Mouse (Mus musculus): ENCODE results near the gene Odf3l1. TPM values are rescaled to one million over a fixed set of nuclear protein-coding genes. Genes with fewer than 3 reads are reported as not detected.
A peak's percentile ranks its signal among the peaks of the same experiment; 100 is the strongest.
"Not testable (repeated sequence)": the region's sequence is repeated elsewhere in the genome, so short reads cannot be mapped to it uniquely, and the experiment has no call there.

Gene Odf3l1
- not detected in 2 replicates for polyA plus RNA-seq (2015; fragmentation: Nextera tagmentation; extraction: Ambion mirVana)

- Histone ChIP-seq H3K27ac (ENCODE audit: low read length) (no peak within 1 kb of the TSS), H3K9me3 (replicated peaks; ENCODE audit: control insufficient read depth, low read length) (no peaks in the 10 kb centered on the region), H3K27me3 (ENCODE audit: control insufficient read depth, insufficient read depth, low read depth, low read length) (peaks cover 17% of the 10 kb centered on the region), H3K36me3 (ENCODE audit: control insufficient read depth, insufficient read depth) (no peaks in the 10 kb centered on the region), H3K4me2 (ENCODE audit: low read depth, low read length) (peak within 1 kb of the TSS; percentile 33), H3K4me1 (ENCODE audit: control insufficient read depth, low read depth, low read length) (no peaks in the 10 kb centered on the region), H3K4me3 (ENCODE audit: low read depth, low read length) (peak within 1 kb of the TSS; percentile 24), H3K9ac (ENCODE audit: low read depth, low read length) (no peak within 1 kb of the TSS; the same call in 1 of the 2 replicates)
- no peak for ATAC-seq (ENCODE audit: low read depth)
- 14% methylated on average over 3 of the region's 3 CpGs for WGBS (ENCODE audit: insufficient replicate concordance)
Measured at GRCm38 (mm10) chr9:56864216-56864729, at the start of gene Odf3l1. Gene Odf3l1 (minus strand): TSS chr9:56864679.

GRCm38 (mm10) chr9:56913991-56914390 lies 49.5 kb upstream of the Odf3l1 start:
- Histone ChIP-seq H3K27me3 (ENCODE audit: control insufficient read depth, insufficient read depth, low read depth, low read length) (no peaks in the 10 kb centered on the region), H3K9ac (ENCODE audit: low read depth, low read length) (no peak overlapping the region), H3K9me3 (replicated peaks; ENCODE audit: control insufficient read depth, low read length) (no peaks in the 10 kb centered on the region), H3K27ac (ENCODE audit: low read length) (no peak overlapping the region), H3K4me1 (ENCODE audit: control insufficient read depth, low read depth, low read length) (no peaks in the 10 kb centered on the region; the same call in 1 of the 2 replicates), H3K36me3 (ENCODE audit: control insufficient read depth, insufficient read depth) (no peaks in the 10 kb centered on the region), H3K4me3 (ENCODE audit: low read depth, low read length) (no peak overlapping the region), H3K4me2 (ENCODE audit: low read depth, low read length) (no peak overlapping the region)
- 65% methylated on average over 9 of the region's 9 CpGs for WGBS (ENCODE audit: insufficient replicate concordance)
- ATAC-seq (ENCODE audit: low read depth) = no peak

GRCm38 (mm10) chr9:56911017-56911416 lies 46.5 kb upstream of the Odf3l1 start:
- peak; percentile 35; the same call in 1 of the 2 replicates for ATAC-seq (ENCODE audit: low read depth)
- no peaks in the 10 kb centered on the region; the same call in 1 of the 2 replicates for H3K4me1 ChIP-seq (ENCODE audit: control insufficient read depth, low read depth, low read length)
- WGBS (ENCODE audit: insufficient replicate concordance) = 39% methylated on average over 1 of the region's 1 CpGs
- no peak overlapping the region for H3K4me3 ChIP-seq (ENCODE audit: low read depth, low read length)
- H3K4me2 ChIP-seq (ENCODE audit: low read depth, low read length) = no peak overlapping the region
- no peaks in the 10 kb centered on the region for H3K9me3 ChIP-seq (replicated peaks; ENCODE audit: control insufficient read depth, low read length)
- no peaks in the 10 kb centered on the region for H3K36me3 ChIP-seq (ENCODE audit: control insufficient read depth, insufficient read depth)
- H3K27me3 ChIP-seq (ENCODE audit: control insufficient read depth, insufficient read depth, low read depth, low read length) = no peaks in the 10 kb centered on the region
- H3K27ac ChIP-seq (ENCODE audit: low read length) = no peak overlapping the region
- no peak overlapping the region for H3K9ac ChIP-seq (ENCODE audit: low read depth, low read length)

- not testable (repeated sequence) for H3K27ac ChIP-seq (ENCODE audit: low read length); H3K4me2 ChIP-seq (ENCODE audit: low read depth, low read length); H3K27me3 ChIP-seq (ENCODE audit: control insufficient read depth, insufficient read depth, low read depth, low read length); H3K36me3 ChIP-seq (ENCODE audit: control insufficient read depth, insufficient read depth); H3K4me3 ChIP-seq (ENCODE audit: low read depth, low read length); H3K9me3 ChIP-seq (replicated peaks; ENCODE audit: control insufficient read depth, low read length); H3K4me1 ChIP-seq (ENCODE audit: control insufficient read depth, low read depth, low read length); ATAC-seq (ENCODE audit: low read depth); H3K9ac ChIP-seq (ENCODE audit: low read depth, low read length)
- 29% methylated on average over 4 of the region's 4 CpGs for WGBS (ENCODE audit: insufficient replicate concordance)
Measured at GRCm38 (mm10) chr9:56909991-56910390, 45.5 kb upstream of the Odf3l1 start.

- Histone ChIP-seq H3K9ac (ENCODE audit: low read depth, low read length) (no peak overlapping the region), H3K27me3 (ENCODE audit: control insufficient read depth, insufficient read depth, low read depth, low read length) (no peaks in the 10 kb centered on the region), H3K9me3 (replicated peaks; ENCODE audit: control insufficient read depth, low read length) (no peaks in the 10 kb centered on the region), H3K4me1 (ENCODE audit: control insufficient read depth, low read depth, low read length) (no peaks in the 10 kb centered on the region; the same call in 1 of the 2 replicates), H3K4me2 (ENCODE audit: low read depth, low read length) (no peak overlapping the region), H3K36me3 (ENCODE audit: control insufficient read depth, insufficient read depth) (no peaks in the 10 kb centered on the region), H3K27ac (ENCODE audit: low read length) (no peak overlapping the region), H3K4me3 (ENCODE audit: low read depth, low read length) (no peak overlapping the region)
- no peak for ATAC-seq (ENCODE audit: low read depth)
- WGBS (ENCODE audit: insufficient replicate concordance) = 61% methylated on average over 9 of the region's 9 CpGs
Measured at GRCm38 (mm10) chr9:56907549-56907948, 43.1 kb upstream of the Odf3l1 start.

- Histone ChIP-seq H3K4me1 (ENCODE audit: control insufficient read depth, low read depth, low read length) (no peaks in the 10 kb centered on the region), H3K9me3 (replicated peaks; ENCODE audit: control insufficient read depth, low read length) (no peaks in the 10 kb centered on the region), H3K9ac (ENCODE audit: low read depth, low read length) (no peak overlapping the region), H3K27ac (ENCODE audit: low read length) (no peak overlapping the region), H3K36me3 (ENCODE audit: control insufficient read depth, insufficient read depth) (no peaks in the 10 kb centered on the region), H3K27me3 (ENCODE audit: control insufficient read depth, insufficient read depth, low read depth, low read length) (no peaks in the 10 kb centered on the region), H3K4me3 (ENCODE audit: low read depth, low read length) (no peak overlapping the region), H3K4me2 (ENCODE audit: low read depth, low read length) (no peak overlapping the region)
- 36% methylated on average over 3 of the region's 3 CpGs for WGBS (ENCODE audit: insufficient replicate concordance)
- no peak for ATAC-seq (ENCODE audit: low read depth)
Measured at GRCm38 (mm10) chr9:56903662-56904061, 39.2 kb upstream of the Odf3l1 start.

- Histone ChIP-seq H3K27ac (ENCODE audit: low read length) (no peak overlapping the region), H3K27me3 (ENCODE audit: control insufficient read depth, insufficient read depth, low read depth, low read length) (no peaks in the 10 kb centered on the region), H3K36me3 (ENCODE audit: control insufficient read depth, insufficient read depth) (no peaks in the 10 kb centered on the region), H3K4me3 (ENCODE audit: low read depth, low read length) (no peak overlapping the region), H3K4me1 (ENCODE audit: control insufficient read depth, low read depth, low read length) (no peaks in the 10 kb centered on the region), H3K9ac (ENCODE audit: low read depth, low read length) (no peak overlapping the region), H3K4me2 (ENCODE audit: low read depth, low read length) (no peak overlapping the region), H3K9me3 (replicated peaks; ENCODE audit: control insufficient read depth, low read length) (no peaks in the 10 kb centered on the region)
- no peak for ATAC-seq (ENCODE audit: low read depth)
- WGBS (ENCODE audit: insufficient replicate concordance) = 54% methylated on average over 8 of the region's 8 CpGs
Measured at GRCm38 (mm10) chr9:56901187-56901586, 36.7 kb upstream of the Odf3l1 start.

GRCm38 (mm10) chr9:56900571-56900970 lies 36.1 kb upstream of the Odf3l1 start:
- no peaks in the 10 kb centered on the region for H3K36me3 ChIP-seq (ENCODE audit: control insufficient read depth, insufficient read depth)
- no peaks in the 10 kb centered on the region for H3K9me3 ChIP-seq (replicated peaks; ENCODE audit: control insufficient read depth, low read length)
- no peak overlapping the region for H3K4me2 ChIP-seq (ENCODE audit: low read depth, low read length)
- H3K4me3 ChIP-seq (ENCODE audit: low read depth, low read length) = no peak overlapping the region
- ATAC-seq (ENCODE audit: low read depth) = no peak
- no peaks in the 10 kb centered on the region for H3K4me1 ChIP-seq (ENCODE audit: control insufficient read depth, low read depth, low read length)
- no peaks in the 10 kb centered on the region for H3K27me3 ChIP-seq (ENCODE audit: control insufficient read depth, insufficient read depth, low read depth, low read length)
- H3K27ac ChIP-seq (ENCODE audit: low read length) = no peak overlapping the region
- WGBS (ENCODE audit: insufficient replicate concordance) = 28% methylated on average over 9 of the region's 9 CpGs
- no peak overlapping the region for H3K9ac ChIP-seq (ENCODE audit: low read depth, low read length)

- H3K27ac ChIP-seq (ENCODE audit: low read length) = no peak overlapping the region
- H3K4me2 ChIP-seq (ENCODE audit: low read depth, low read length) = no peak overlapping the region
- H3K9ac ChIP-seq (ENCODE audit: low read depth, low read length) = no peak overlapping the region
- no peaks in the 10 kb centered on the region for H3K4me1 ChIP-seq (ENCODE audit: control insufficient read depth, low read depth, low read length)
- H3K36me3 ChIP-seq (ENCODE audit: control insufficient read depth, insufficient read depth) = no peaks in the 10 kb centered on the region
- no peaks in the 10 kb centered on the region for H3K27me3 ChIP-seq (ENCODE audit: control insufficient read depth, insufficient read depth, low read depth, low read length)
- H3K4me3 ChIP-seq (ENCODE audit: low read depth, low read length) = no peak overlapping the region
- ATAC-seq (ENCODE audit: low read depth) = no peak
- no peaks in the 10 kb centered on the region for H3K9me3 ChIP-seq (replicated peaks; ENCODE audit: control insufficient read depth, low read length)
Measured at GRCm38 (mm10) chr9:56900060-56900459, 35.6 kb upstream of the Odf3l1 start.
